Mouse (Mus musculus) limb, embryonic 11.5 days (tissue): ENCODE data around the gene 4930449I24Rik. TPM values are rescaled to one million over a fixed set of nuclear protein-coding genes. Genes with fewer than 3 reads are reported as not detected.
"Not testable (repeated sequence)": the region's sequence is repeated elsewhere in the genome, so short reads cannot be mapped to it uniquely, and the experiment has no call there.

ENCODE experiments used
- ATAC-seq: fragments of 200-750 bp; cut with Nextera tagmentation; 2 replicates; pipeline ENCODE4 v1.8.0; 2017; ENCODE audit warnings: low read depth; ENCODE audit not compliant: insufficient number of reproducible peaks, low FRiP score, low TSS enrichment
- DNase-seq: peaks from one replicate; pipeline ENCODE4 v3.0.0-alpha.2; 2015; ENCODE audit warnings: low spot score
- H3K27ac ChIP-seq: fragments of 300-500 bp; sonication (generic); replicated peaks from 2 replicates; pipeline ENCODE4 v1.5.1; 2014; ENCODE audit warnings: low read depth, mild to moderate bottlenecking, low read length
- H3K27me3 ChIP-seq: fragments of 300-500 bp; sonication (generic); 2 replicates; pipeline ENCODE4 v1.6.1; 2014; ENCODE audit warnings: mild to moderate bottlenecking, low read length, mixed read lengths; ENCODE audit not compliant: control insufficient read depth, insufficient read depth
- H3K36me3 ChIP-seq: fragments of 300-500 bp; sonication (generic); 2 replicates; pipeline ENCODE4 v1.6.1; 2014; ENCODE audit warnings: mild to moderate bottlenecking, low read length, moderate library complexity, mixed read lengths; ENCODE audit not compliant: control insufficient read depth, insufficient read depth
- H3K4me1 ChIP-seq: fragments of 300-500 bp; sonication (generic); 2 replicates; pipeline ENCODE4 v1.6.1; 2014; ENCODE audit warnings: low read length, mixed read lengths; ENCODE audit not compliant: control insufficient read depth, insufficient read depth
- H3K4me2 ChIP-seq: fragments of 300-500 bp; sonication (generic); 2 replicates; pipeline ENCODE4 v1.6.1; 2014; ENCODE audit warnings: low read depth, mild to moderate bottlenecking, moderate library complexity; ENCODE audit not compliant: severe bottlenecking
- H3K4me3 ChIP-seq: fragments of 300-500 bp; sonication (generic); 2 replicates; pipeline ENCODE4 v1.5.1; 2014; ENCODE audit warnings: low read depth, low read length
- H3K9ac ChIP-seq: fragments of 300-500 bp; sonication (generic); 2 replicates; pipeline ENCODE4 v1.6.1; 2014; ENCODE audit warnings: mild to moderate bottlenecking, low read length
- H3K9me3 ChIP-seq: fragments of 300-500 bp; sonication (generic); 2 replicates; pipeline ENCODE4 v1.6.1; 2016; ENCODE audit warnings: low read length; ENCODE audit not compliant: control insufficient read depth
- WGBS: fragments of 180-500 bp; shearing (Covaris S2); extraction: QIAGEN DNeasy Blood & Tissue Kit; methylation state at CpG from one replicate; pipeline ENCODE4 v1.1.7; 2014; 5-methylcytosine and 5-hydroxymethylcytosine counted together
- polyA plus RNA-seq: library from polyadenylated mRNA; unstranded; fragments of >200 nt; fragmentation: Nextera tagmentation; extraction: Ambion mirVana; gene quantifications from 2 replicates; pipeline ENCODE4 v1.2.1, GENCODE M21; 2014

The 4930449I24Rik gene
- polyA plus RNA-seq, 1 experiment from 2014 or later = not detected

GRCm38 (mm10) chr5:146481665-146482064 is 20.5 kb upstream of the 4930449I24Rik start, which contains the start of gene Gm6408:
TSS of gene Gm6408 (plus strand) at chr5:146481965.
- not testable (repeated sequence) for H3K9ac ChIP-seq, H3K9me3 ChIP-seq, DNase-seq, H3K27me3 ChIP-seq, H3K4me1 ChIP-seq, H3K36me3 ChIP-seq, ATAC-seq, H3K4me2 ChIP-seq, H3K27ac ChIP-seq, H3K4me3 ChIP-seq
- WGBS = 94% methylated on average over 2 of the region's 3 CpGs

DNA sequence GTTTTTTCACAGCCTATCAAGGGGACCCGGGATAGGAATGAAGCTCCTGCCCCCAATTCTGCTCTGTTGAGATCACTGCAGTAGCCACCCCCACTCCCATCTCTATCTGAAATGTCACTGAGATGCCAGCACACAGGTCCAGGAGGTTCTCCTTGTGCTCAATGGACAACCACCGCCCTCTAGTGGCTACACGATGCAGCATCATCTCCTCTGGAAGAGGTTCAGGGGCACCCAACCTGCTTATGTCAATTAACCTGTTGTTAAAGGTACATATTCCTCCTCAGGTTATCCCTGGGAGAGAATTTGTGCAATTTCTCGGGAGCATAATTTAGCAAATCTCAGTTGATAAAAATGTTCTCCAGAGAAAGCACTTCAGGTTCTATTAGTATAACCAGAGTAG is 13.2 kb upstream of the 4930449I24Rik start:
- not testable (repeated sequence) for DNase-seq, H3K4me1 ChIP-seq, ATAC-seq, H3K9me3 ChIP-seq, H3K27me3 ChIP-seq, H3K4me3 ChIP-seq, H3K36me3 ChIP-seq, H3K4me2 ChIP-seq, H3K27ac ChIP-seq, H3K9ac ChIP-seq
- WGBS = 11% methylated on average over 3 of the region's 4 CpGs

DNA sequence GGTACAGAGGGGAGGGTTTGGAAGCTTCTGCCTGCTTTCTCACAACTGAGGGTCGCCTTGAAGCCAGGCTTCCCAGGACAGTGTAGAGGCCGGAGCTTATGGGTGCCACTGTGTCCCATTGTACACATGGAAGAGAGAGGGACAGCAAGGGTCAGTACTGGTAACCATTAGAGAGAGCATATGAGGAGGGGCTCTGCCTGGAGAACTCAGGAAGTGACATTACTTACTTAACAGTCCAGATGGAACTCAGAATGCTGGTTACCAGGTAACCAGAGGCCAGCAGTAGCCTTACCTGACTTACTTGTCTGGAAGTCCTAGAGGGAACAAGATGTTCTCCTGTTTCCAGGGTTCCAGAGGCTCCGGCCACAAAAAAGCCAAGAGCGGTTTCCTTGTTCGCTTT is 11.1 kb upstream of the 4930449I24Rik start, which contains the start of gene Gm6370:
Gm6370 (plus strand) TSS at position 301 of the 400 bp plus-strand sequence.
- DNase-seq, H3K9ac ChIP-seq, H3K4me3 ChIP-seq, H3K36me3 ChIP-seq, ATAC-seq, H3K27ac ChIP-seq, H3K27me3 ChIP-seq, H3K4me1 ChIP-seq, H3K9me3 ChIP-seq, H3K4me2 ChIP-seq: not testable (repeated sequence)
- WGBS = no CpG with 5 or more reads among the region's 5 CpGs

- not testable (repeated sequence) for H3K9me3 ChIP-seq, H3K27me3 ChIP-seq, H3K9ac ChIP-seq, DNase-seq, H3K4me1 ChIP-seq, H3K4me3 ChIP-seq, H3K36me3 ChIP-seq, H3K4me2 ChIP-seq, ATAC-seq, H3K27ac ChIP-seq
- no CpG with 5 or more reads among the region's 5 CpGs for WGBS
These were observed 11.6 kb downstream of the 4930449I24Rik start, which contains the start of gene Gm3402 for GRCm38 (mm10) chr5:146513823-146514222. TSS of gene Gm3402 (plus strand) at chr5:146514123.

DNA sequence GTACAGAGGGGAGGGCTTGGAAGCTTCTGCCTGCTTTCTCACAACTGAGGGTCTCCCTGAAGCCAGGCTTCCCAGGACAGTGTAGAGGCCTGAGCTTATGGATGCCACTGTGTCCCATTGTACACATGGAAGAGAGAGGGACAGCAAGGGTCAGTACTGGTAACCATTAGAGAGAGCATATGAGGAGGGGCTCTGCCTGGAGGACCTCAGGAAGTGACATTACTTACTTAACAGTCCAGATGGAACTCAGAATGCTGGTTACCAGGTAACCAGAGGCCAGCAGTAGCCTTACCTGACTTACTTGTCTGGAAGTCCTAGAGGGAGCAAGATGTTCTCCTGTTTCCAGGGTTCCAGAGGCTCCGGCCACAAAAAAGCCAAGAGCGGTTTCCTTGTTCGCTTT is 23.3 kb downstream of the 4930449I24Rik start, which contains the start of gene Gm3404:
Gm3404 (plus strand) TSS at position 301 of the 400 bp plus-strand sequence.
- H3K36me3 ChIP-seq, H3K4me3 ChIP-seq, H3K4me1 ChIP-seq, H3K27ac ChIP-seq, H3K9me3 ChIP-seq, H3K4me2 ChIP-seq, H3K9ac ChIP-seq, ATAC-seq, H3K27me3 ChIP-seq, DNase-seq: not testable (repeated sequence)
- WGBS = 100% methylated on average over 2 of the region's 3 CpGs

GRCm38 (mm10) chr5:146537347-146537746 is 35.1 kb downstream of the 4930449I24Rik start, which contains the start of gene Gm3409:
TSS of gene Gm3409 (plus strand) at chr5:146537647.
- ATAC-seq, H3K4me1 ChIP-seq, H3K9me3 ChIP-seq, H3K9ac ChIP-seq, H3K36me3 ChIP-seq, H3K4me3 ChIP-seq, H3K27ac ChIP-seq, H3K4me2 ChIP-seq, H3K27me3 ChIP-seq, DNase-seq: not testable (repeated sequence)
- 94% methylated on average over 3 of the region's 3 CpGs for WGBS

Other genes with a start within 250 kb of the 4930449I24Rik start
- 2.7 and 2.9 TPM in 2 replicates for gene Wasf3, start 117.4 kb upstream of the 4930449I24Rik start, polyA plus RNA-seq
- not detected in 2 replicates for gene Gm6408, start 20.4 kb upstream of the 4930449I24Rik start, polyA plus RNA-seq
- gene Gm6370, start 11.0 kb upstream of the 4930449I24Rik start, polyA plus RNA-seq = not detected in 2 replicates
- not detected in 2 replicates for gene Gm3402, start 11.7 kb downstream of the 4930449I24Rik start, polyA plus RNA-seq
- gene Gm3404, start 23.4 kb downstream of the 4930449I24Rik start, polyA plus RNA-seq = not detected in 2 replicates
- not detected in 2 replicates for gene Gm3409, start 35.2 kb downstream of the 4930449I24Rik start, polyA plus RNA-seq
- not detected in 2 replicates for gene Gm3415, start 53.7 kb downstream of the 4930449I24Rik start, polyA plus RNA-seq
- 0.19 TPM in 1 of 2 replicates, not detected in the other for gene Gpr12, start 82.8 kb downstream of the 4930449I24Rik start, polyA plus RNA-seq